Mouse (Mus musculus) urinary bladder, postnatal 36 days (tissue): ENCODE measurements at regions not wholly inside any gene's neighbourhood (a gene's known extent, or its start where the extent isn't known, plus 50 kb on each side); places are given as distances from the start of the nearest gene placed in this dataset.

Experiments
- DNase-seq, 2 experiments: peaks; one replicate each; pipeline ENCODE4 v3.0.0; 2022; ENCODE audit warnings: low spot score in 2 of 2, mixed read lengths in 1 of 2

DNA sequence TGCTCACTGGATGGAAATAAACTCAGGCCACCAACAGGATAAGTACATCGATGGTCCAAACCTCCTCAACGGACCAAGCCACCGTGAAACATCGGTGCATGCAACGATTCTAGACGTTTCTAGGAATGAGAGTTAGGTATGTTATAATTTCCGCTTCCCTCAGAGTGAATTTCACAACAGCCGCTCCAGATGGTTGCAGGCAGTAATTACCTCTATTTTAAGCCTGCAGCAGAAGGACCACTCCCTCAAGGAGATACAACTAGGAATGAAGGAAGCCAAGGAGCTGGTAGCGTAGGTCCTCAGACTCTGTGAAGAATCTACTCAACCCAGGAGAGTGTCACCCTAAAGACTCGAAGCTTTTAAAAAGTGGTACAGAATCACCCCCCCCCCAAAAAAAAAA, 109.5 kb upstream of the Hes1 start:
- no peak for DNase-seq

DNA sequence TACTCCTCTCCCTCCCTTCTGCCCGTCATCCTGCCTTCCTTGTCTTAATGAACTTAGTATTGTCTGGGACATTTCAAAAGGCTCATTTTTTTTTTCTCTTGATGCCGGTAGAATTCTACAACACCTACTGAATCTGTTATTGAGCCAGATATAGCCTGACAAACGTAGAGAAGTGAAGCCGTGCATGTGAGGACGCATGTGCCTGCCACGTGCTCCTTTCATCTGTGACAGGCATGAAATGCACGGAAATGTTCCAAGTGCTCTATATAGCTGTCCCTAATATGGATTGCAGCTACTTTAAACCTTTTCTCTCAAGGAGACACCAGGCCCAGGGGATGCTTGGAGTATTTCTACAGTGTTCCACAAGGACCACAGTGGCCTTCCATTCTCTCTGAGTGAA, 107.3 kb upstream of the Hes1 start:
- DNase-seq: no peak

DNA sequence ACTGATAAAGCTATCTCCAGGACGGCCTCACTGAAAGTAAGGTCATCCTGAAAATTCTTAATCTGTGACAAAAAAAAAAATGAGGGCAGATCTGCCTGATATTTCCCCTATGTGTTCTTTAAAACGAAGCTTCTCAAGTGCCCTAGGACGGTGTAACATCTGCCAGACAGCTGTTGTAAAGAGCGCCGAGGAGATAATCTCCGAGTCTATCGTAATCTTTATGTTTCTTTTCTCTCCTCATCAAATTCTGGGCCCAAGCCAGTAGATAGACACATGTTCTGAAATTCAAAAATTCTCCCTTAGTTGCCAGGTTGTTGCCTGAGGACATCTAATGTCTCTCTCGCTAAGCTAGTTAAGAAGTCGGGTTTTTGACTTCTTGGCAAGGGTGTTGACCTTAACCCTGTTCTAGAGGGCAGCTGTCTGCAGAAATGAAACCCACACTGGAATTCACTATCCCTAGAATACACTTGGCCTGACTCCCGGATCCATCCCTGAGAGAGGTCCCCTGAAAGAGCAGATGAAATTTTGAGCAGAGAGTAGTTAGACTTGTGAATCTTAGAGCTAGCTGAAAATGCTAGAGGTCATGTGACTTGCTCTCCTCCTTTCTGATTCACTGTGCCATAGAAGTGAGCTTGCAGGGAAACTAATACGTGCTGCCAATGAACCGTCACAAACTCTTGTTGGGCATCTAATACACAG, 104.1 kb upstream of the Hes1 start:
- DNase-seq: no peak

DNA sequence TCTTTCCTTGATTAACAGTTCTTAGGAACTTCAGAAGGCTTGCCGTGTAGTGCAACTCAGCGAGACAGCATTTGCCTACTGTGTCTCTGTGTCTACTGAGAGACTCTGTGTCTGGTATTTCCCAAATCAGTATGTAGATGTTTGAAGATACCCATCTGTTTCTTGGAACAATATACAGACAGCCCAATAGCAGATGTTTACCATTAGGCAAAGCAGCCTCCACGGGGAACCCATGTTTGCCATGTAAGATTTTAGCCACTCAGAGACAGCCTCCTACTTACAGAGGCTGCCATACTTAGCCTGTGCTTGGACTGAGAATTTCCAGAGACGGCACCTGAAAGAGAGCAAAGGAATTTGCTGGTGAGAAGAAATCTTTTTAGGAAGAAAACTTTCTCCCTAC, 100.9 kb upstream of the Hes1 start:
- no peak for DNase-seq

DNA sequence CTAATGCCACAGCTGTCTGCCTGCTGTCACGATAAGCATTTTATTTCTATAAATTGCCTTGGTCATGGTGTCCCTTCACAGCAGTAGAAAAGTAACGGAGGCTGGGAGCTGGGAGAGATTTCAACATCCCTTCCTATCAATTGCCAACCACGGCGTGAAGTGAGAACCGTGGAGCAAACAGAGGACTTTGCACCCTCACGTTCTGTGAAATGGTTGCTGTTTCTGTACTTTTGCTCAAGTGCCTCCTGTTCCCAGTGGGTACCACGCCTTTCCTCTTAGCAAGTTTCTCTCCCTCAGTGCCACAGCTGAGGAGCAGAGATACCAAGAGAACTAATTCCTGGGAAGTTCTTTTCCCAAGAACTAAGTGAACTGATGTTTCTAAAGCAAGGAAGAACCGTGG, 99.6 kb upstream of the Hes1 start:
- DNase-seq: no peak

DNA sequence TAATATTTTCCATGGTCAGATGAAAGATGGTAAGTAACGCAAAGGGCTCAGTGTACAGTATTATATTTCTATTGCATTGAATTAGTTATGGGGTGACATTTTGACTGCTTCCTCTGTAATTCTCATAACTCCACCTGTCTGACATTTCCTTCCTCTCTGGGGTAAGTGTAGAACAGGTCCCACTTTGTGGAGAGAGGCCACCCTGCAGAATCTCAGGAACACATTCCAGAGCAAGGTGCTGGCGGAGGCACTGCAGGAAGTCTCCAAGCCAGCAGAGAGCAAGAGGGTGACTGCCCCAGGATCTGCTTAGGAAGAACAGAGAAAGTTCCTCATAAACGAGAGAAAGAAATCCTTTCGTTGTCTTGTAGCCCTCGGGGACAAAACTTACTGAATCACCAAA, 95.4 kb upstream of the Hes1 start:
- DNase-seq: no peak

DNA sequence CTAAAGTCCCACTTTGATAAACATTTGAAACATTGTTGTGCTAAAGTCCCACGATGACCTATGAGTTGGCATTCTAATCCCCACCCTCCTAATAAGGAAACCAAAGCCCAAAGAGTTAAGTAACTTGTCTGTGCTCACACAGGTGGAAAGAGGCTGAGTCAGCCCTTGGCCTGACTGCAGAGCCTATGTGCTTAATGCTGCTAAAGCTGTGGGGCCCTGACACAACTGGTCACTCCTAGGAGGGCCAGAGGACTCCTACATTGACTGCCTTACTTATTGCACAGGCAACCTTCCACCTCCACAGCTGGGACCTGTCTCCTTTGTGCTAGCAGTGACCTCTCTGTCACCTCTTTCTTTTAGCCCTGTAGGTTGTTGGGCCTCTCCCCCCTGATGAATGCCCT, 91.4 kb upstream of the Hes1 start:
- DNase-seq: peak in 1 of 2 experiments; percentile 28

DNA sequence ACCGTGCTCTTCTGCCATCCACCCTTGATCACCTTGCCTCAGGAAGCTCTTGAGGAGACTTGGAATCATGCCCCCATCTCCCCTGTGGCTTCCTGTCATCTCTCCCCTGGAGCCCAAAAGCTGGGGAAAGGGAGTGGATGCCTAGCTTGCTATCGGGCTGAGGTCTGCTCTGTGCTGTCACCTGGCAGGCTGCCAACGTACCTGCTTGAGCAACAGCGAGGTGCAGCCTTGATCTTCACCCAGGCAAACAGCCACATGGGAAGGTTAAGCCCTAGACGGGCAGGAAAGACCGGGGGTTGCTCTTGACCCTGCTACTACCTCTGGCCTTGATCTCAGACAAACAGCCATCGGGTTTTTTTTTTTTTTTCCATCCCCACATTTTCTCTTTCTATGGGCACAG, 90.9 kb upstream of the Hes1 start:
- peak; percentile 62 to 77 for DNase-seq

DNA sequence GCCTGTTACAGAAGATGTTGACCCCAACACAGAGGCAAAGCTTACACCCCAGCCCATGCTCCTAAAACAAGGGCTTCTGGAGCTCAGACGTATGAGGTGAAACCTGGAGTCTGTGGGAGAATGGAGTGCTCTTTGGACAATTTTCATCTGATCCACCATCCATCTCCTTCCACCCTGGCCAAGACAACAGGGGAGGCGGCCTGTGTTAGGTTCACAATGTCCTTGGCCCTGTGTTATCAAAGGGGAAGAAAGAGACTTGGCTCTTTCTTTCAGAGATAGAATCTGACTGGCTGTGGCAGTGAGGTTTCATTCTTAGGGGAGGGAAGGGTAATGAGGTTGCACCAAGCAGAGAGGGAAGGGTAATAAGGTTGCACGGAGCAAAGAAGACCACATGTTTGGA, 88.4 kb upstream of the Hes1 start:
- no peak for DNase-seq

DNA sequence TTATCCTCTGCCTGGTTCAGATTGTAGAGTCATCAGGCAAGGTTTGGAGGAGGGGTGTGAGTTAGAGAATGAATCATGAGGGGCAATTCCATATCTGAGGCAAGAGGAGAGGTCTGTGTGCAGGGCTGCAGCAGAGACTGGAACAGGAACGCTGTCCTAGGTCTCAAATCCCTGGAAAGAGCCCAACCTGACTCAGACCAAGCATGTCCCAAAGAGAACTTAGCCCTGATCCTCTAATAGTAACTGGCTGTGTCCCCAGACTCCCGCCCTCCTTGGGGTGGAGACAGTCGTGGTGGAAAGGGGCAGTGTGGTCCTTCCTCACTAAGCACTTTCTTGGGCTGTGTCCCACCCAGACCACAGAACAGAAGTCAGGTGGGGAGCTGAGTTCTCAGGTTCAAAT, 87.2 kb upstream of the Hes1 start:
- peak in 1 of 2 experiments; percentile 25 for DNase-seq

DNA sequence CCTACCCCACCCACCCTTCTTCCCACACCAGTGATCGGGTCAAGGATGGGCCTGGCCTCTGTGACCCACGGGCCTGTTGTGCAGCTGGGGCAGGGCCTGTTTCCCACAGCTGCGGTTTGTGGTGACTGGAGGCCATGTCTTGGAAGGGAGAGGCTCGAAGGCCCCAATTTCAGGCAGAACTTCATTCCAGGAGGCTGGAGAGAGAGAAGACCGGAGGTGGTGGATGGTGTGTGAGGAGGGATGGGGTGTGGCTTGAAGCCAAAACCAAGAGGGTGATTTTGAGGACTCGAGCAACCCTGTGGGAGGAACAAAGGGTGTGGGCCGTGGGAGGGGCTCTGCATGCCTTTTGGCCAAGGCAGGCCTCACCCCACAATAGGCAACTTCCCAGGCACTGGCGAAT, 86.5 kb upstream of the Hes1 start:
- DNase-seq: peak; percentile 61 to 77

DNA sequence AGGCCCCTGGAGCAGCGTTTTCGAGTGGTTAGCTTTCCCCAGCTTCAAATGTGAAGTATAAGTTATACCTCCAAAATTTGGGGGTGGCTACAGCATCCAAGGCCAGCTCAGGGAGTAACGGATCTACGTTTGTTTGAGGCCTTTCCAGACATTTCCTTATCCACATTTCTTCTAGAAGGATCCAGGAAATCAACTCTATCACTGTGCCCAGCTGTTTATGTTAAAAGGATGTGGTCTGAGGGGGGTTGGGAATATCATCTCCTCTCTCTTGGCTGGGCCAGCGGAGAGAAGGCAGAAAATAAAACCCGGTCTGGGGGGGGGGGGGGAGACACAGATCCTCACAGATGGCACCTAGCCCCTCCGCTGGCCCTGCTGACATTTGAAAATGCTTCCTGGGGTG, 85.1 kb upstream of the Hes1 start:
- DNase-seq: no peak

DNA sequence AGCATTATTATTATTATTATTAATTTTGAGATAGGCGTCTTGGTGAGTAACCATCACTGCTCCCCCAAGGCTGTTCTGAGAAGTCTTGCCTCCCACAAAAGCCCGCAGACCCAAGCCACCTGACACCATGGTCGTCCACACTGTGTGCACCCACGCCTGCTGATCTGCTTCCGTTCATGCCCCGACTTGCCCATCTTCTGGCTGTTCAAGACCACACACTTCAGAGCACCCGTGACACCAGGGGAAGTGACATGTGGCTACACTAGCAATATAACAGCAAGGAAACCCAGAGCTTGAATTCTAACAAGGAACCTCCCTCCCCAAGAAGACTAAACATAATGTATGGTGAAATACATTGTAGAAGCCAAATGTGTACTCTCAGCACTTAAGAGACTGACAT, 82.6 kb upstream of the Hes1 start:
- no peak for DNase-seq

DNA sequence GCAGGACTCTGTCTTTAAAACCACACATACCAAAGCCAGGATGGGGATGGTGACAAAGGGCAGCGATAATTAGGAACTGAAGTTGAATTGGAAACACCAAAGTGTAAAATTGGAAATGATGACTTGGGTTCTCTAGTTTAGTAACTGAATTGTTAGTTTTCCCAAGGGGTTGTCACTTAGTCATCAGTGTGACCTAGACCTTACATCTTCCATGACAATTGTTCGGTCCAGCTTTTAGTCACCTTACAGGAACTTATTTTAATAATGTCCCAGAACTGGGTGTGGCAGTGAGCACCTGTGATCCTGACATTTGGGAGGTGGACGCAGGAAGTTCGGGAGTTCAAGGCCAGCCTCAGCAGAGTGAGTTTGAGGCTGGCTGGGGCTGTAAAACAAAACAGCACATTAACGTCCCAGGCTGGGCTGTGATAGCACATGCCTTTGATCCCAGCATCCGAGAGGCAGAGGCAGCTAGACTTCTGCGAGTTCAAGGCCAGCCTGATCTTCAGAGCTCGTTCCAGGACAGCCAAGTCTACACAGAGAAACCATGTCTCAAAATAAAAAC, 81.9 kb upstream of the Hes1 start:
- no peak for DNase-seq

DNA sequence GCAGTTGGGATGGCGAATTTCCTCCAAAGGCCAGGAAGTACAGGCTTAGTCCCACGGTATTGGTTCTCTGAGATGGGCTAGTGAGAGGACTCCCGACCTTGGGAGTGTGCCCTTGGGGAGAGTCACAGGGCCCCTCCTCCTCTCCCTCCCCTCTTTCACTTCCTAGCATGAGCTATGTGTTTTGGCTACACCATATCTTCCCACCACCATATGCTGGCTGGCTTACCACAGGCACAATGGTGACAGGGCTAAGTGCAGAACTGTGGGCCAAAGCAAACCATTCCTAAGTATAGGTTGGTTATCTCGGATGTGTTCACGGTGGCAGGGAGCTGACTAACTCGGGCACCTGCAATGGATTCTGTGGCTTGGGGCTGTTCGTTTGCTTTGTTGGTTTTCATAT, 81.0 kb upstream of the Hes1 start:
- DNase-seq: no peak

DNA sequence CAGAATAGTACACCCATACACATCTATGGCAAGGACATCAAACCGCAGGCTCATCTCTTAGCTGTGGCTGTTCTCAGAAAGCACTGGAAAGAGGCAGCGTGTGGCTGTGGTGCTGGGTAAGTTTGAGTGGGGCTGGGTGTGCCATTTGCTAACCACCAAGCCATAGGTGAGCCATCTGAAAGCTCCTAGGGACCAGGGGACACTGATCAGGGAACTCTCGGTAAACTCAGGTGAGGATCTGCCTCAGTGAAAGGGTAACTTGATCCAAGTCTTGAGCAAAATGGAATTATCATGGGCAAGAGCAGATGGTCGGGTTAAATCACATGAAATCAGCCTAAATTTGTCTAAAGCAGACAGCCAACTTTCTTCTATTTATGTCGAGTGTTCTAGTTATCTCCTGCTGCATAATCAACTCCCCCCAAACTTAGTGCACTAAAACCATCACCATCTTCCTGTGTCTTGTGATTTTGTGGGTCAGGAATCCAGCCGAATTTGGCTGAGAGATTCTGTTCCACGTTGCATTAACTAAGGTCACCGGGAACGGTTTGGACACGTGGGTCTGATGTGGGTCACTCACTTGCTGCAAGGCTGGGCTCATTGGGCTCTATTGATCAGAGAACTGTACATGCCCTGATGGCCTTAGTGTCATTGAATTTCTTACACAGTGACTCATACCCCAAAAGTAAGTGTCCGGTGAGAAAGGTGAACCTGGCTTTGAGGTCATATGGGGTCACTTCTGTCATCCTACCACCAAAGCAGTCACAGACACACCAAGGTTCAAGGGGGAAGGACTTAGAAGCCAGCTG, 78.9 kb upstream of the Hes1 start:
- no peak for DNase-seq

DNA sequence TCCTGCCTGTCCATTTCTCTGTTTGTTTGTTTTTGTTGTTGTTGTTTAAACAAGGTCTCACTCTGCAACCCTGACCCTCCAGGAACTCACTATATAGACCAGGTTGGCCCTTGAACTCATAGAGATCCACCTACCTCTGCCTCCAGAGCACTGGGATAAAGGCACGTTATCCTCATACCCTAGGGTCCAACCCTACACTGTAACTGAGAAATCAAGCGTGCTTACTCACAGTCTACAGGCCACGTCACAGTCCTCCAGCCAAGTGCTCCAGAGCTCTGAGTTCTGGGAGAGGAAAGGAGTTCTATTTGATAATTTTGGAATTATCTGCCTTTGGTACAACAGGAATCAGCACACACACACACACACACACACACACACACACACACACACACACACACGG, 76.6 kb upstream of the Hes1 start:
- DNase-seq: no peak

DNA sequence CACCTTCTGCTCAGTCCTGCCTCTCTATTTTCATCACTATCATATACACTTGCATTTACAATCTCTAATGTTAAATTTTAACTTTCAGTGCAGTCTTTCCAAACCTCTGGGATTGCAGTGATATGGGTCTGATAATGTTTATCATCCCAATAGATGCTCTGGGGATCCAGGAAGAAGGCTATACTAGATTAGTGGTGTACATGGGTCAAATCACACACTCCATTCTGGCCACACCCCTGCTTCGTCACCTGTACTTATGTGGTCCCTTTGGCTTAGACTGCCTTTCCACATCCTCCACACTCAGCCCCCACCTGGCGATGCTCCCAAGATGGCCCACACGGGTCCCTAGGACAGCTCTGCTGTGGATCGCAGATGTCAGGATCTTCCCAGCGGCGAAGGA, 76.2 kb upstream of the Hes1 start:
- no peak for DNase-seq

DNA sequence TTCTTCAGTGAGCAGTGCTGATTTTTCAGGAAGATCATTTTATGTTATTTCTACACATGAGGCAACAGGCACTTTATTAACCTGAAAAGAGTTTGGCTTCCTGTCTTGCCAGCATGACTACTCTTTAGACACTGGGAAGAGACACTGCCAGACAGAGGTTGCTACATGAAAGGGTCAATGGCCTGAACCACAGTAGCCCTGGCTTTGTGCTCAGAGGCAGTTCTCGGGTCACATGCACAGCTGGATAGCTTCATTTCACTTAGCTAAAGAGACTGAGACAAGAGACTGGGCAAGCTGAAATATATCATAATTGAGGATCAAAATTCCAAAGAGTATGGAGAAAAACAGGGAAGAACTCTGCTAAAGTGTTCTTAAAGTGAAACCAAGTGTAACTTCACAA, 74.9 kb upstream of the Hes1 start:
- DNase-seq: no peak

DNA sequence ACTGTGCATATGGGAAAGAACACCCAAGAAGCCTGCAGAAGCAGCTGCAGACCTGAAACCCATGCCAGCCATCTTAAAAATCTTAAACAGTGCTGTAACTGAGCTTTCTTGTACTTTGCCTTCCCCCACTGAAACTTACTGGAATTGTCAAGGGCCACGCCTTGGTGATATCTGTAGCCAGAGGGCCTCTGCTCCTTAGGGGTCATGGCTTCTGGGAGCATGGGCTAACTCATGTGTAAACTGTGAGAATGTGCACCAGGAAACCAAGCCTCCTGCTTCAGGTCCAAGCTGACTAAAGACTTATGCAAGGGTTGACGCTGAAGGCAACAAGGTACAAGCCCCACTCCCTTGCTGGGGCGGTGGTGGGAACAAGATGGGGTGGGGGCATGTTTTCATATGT, 73.8 kb upstream of the Hes1 start:
- DNase-seq: no peak

DNA sequence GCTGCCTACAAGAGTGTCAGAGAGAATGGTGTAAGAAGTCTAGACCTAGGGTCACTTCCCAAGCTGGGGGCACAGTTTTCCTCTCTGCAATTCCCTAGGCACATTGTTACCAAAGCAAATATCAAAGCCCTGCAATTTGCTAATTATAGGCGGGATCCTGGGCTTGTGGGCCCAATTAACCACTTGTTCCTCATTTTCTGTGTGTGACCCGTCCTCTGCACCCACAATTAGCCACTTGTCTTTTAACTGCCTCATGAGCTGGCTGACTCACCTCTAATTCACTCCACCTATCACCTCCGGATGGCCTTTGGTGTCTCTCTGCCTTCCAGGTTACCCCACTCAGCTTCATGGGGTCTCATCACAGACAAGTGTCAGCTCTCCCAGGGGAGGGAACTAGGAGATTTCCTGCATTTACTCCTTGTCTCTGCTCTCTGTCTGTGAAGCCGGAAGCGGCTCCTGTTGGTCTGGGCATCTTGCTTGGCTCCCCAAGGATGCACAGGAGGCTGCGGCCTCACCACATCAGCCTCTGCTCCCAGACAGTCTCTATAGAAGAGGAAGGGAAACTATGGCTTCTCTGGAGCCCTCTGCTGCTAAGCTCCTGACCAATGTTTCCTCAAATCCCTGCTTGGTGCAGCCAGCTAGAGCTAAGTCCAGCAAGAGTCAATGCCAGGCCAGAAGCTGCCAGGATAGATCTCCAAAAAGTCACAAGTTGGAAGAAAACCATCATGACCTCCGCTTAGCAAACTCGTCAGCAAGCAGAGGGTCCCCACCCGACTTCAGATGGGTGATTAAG, 73.2 kb upstream of the Hes1 start:
- DNase-seq: no peak

DNA sequence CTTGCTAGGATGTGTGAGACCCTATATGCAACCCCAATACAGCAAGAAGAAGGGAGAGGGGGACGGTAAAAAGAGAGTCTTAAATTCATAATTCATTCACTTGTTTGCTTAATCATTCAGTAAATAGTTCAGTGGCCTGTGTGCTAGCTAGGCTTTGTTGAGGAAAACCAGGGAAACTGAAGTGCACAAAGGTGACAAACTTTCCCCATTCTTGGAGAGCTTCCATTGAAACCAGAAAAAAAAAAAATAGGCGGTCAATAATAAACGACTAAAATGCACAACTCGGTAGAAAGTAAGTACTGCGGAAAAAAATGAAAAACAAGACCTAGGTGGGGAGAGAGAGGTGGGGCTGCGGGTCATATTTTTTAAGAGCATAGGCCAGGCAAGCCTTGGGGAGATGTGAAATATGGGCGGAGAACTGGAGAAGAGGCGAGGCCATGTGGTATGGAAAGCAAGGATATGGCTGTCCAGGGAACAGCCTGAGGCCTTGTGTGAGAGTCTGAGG, 72.3 kb upstream of the Hes1 start:
- DNase-seq: no peak
